Mouse (Mus musculus) stomach, embryonic 15.5 days (tissue): ENCODE results near the gene Gm21762. TPM values are rescaled to one million over a fixed set of nuclear protein-coding genes. Genes with fewer than 3 reads are reported as not detected.
"Not testable (repeated sequence)": the region's sequence is repeated elsewhere in the genome, so short reads cannot be mapped to it uniquely, and the experiment has no call there.

Experiments used
- ATAC-seq: fragments of 200-750 bp; cut with Nextera tagmentation; 2 replicates; pipeline ENCODE4 v1.8.0; 2017; ENCODE audit warnings: low read depth, moderate number of reproducible peaks, moderate TSS enrichment; ENCODE audit not compliant: insufficient read depth, low FRiP score
- H3K27ac ChIP-seq: fragments of 300-500 bp; sonication (generic); 2 replicates; pipeline ENCODE4 v1.5.1; 2015; ENCODE audit warnings: mild to moderate bottlenecking, inconsistent platforms
- H3K27me3 ChIP-seq: fragments of 300-500 bp; sonication (generic); replicated peaks from 2 replicates; pipeline ENCODE4 v1.6.1; 2015; ENCODE audit warnings: inconsistent platforms
- H3K36me3 ChIP-seq: fragments of 300-500 bp; sonication (generic); 2 replicates; pipeline ENCODE4 v1.6.1; 2015; ENCODE audit warnings: inconsistent platforms
- H3K4me1 ChIP-seq: fragments of 300-500 bp; sonication (generic); 2 replicates; pipeline ENCODE4 v1.6.1; 2015; ENCODE audit warnings: inconsistent platforms
- H3K4me2 ChIP-seq: fragments of 300-500 bp; sonication (generic); 2 replicates; pipeline ENCODE4 v1.6.1; 2015; ENCODE audit warnings: mild to moderate bottlenecking, inconsistent platforms
- H3K4me3 ChIP-seq: fragments of 300-500 bp; sonication (generic); replicated peaks from 2 replicates; pipeline ENCODE4 v1.5.1; 2015; ENCODE audit warnings: inconsistent platforms
- H3K9ac ChIP-seq: fragments of 300-500 bp; sonication (generic); 2 replicates; pipeline ENCODE4 v1.6.1; 2015; ENCODE audit warnings: inconsistent platforms
- H3K9me3 ChIP-seq: fragments of 300-500 bp; sonication (generic); 2 replicates; pipeline ENCODE4 v1.6.1; 2016; ENCODE audit warnings: inconsistent platforms
- WGBS: fragments of 180-500 bp; shearing (Covaris S2); methylation state at CpG from one replicate; pipeline ENCODE4 v1.1.7; 2015; 5-methylcytosine and 5-hydroxymethylcytosine counted together
- polyA plus RNA-seq: library from polyadenylated mRNA; unstranded; fragments of >200 nt; fragmentation: Nextera tagmentation; extraction: Ambion mirVana; gene quantifications from 2 replicates; pipeline ENCODE4 v1.2.1, GENCODE M21; 2015

Gm21762 gene
- not detected in 2 replicates for polyA plus RNA-seq

DNA sequence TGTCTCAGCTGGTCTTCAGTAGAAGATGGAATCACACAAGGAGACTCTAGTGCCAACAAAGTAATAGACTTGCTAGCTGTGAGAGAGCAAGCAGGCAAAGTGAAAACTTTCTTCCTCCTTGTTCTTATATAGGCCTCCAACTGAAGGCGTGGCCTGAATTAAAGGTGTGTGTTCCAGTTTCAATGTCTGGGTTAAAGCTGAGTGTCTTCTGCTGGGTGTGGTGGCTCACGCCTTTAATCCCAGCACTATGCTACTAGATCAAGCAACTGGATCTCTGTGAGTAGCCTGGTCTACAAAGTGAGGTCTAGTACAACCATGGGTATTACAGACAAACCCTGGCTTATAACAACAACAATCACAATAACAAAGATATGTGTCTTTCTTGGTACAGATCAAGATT, at the start of gene Gm21762:
Gene Gm21762 (minus strand): TSS at position 101 of the 400 bp plus-strand sequence.
- H3K4me3 ChIP-seq, H3K36me3 ChIP-seq, H3K27ac ChIP-seq, H3K4me2 ChIP-seq, H3K27me3 ChIP-seq, H3K9me3 ChIP-seq, H3K9ac ChIP-seq, H3K4me1 ChIP-seq, ATAC-seq: not testable (repeated sequence)
- WGBS: no CpG with 5 or more reads among the region's 2 CpGs

DNA sequence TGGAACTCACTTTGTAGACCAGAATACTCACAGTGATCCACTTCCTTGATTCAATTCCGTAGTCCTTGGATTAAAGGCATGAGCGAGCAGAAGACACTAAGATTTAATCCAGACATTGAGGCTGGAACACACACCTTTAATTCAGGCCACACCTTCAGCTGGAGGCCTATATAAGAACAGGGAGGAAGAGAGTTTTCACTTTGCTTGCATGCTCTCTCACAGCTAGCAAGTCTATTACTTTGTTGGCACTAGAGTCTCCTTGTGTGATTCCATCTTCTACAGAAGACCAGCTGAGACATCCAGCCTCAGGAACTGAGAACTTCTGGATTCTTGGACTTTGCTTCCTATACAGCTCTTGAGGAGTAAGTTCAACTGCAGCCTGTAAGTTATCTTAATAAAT, 47.1 kb upstream of the Gm21762 start, which contains the start of gene AF067061:
Gene AF067061 (plus strand): TSS at position 245 of the 400 bp plus-strand sequence.
- ATAC-seq, H3K27me3 ChIP-seq, H3K9me3 ChIP-seq, H3K36me3 ChIP-seq, H3K9ac ChIP-seq, H3K4me2 ChIP-seq, H3K27ac ChIP-seq, H3K4me3 ChIP-seq, H3K4me1 ChIP-seq: not testable (repeated sequence)
- WGBS: 79% methylated on average over 2 of the region's 2 CpGs

DNA sequence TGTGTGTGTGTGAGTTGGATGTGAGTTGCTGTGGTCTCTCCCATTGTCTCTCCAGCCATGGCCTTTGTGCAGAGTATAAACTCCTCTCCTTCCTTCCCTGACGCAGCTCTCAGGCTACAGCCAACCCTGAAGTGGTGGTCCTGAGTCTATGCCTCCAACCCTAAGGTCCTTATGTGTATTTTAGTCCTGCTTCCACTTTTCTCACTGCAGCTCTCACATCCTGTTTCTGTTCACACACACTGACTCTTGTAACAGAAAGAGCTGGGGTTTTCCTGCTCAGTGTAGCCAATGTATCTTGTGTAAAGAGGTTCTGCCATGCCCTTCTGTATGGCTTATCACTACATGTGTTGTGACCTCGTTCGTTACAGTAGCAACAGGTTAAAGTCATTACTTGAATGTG, 44.0 kb upstream of the Gm21762 start:
- 66% methylated on average over 3 of the region's 3 CpGs for WGBS
- not testable (repeated sequence) for ATAC-seq, H3K4me3 ChIP-seq, H3K4me2 ChIP-seq, H3K9me3 ChIP-seq, H3K9ac ChIP-seq, H3K4me1 ChIP-seq, H3K27me3 ChIP-seq, H3K27ac ChIP-seq, H3K36me3 ChIP-seq

DNA sequence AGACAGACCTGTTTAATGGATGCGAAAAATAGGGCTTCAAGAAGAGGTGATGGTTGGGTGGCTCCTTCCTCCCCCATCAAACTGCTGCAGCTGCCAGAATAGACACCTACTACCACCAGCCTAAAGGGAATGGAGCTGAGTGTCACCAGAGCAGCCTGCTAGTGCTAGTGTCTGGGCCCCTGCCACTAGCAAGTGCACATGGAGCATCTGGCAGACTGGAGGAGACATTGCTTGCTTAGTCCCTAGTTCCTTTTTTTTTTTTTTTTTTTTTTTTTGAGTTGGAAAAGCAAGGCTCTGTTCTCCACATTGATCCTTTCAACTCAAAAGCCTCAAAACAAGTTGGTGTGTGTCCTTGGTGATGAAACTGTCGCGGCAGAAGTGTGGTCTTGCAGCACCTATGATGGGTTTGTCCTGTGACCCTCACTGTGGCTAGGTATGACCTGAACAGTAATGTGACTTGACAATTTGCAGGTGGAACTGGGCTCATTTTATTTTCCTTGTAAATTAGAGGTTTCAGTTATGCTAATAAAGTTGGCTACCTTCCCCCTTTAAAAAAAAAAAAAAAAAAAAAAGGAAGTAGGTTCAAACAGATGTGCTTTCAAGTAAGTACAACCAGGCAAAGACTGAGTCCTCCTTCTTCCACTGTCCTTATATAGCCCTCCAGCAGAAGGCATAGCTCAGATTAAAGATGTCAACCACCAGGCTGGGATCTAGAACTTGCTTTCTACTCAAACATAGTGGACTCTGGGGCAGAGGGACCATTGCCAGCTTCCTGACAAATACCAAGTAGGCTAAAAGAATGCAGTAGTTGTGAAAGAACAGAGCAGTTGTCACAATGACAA, 43.3 kb upstream of the Gm21762 start:
- ATAC-seq, H3K4me1 ChIP-seq, H3K9ac ChIP-seq, H3K4me3 ChIP-seq, H3K9me3 ChIP-seq, H3K27ac ChIP-seq, H3K27me3 ChIP-seq, H3K4me2 ChIP-seq, H3K36me3 ChIP-seq: not testable (repeated sequence)
- WGBS: 74% methylated on average over 3 of the region's 3 CpGs

DNA sequence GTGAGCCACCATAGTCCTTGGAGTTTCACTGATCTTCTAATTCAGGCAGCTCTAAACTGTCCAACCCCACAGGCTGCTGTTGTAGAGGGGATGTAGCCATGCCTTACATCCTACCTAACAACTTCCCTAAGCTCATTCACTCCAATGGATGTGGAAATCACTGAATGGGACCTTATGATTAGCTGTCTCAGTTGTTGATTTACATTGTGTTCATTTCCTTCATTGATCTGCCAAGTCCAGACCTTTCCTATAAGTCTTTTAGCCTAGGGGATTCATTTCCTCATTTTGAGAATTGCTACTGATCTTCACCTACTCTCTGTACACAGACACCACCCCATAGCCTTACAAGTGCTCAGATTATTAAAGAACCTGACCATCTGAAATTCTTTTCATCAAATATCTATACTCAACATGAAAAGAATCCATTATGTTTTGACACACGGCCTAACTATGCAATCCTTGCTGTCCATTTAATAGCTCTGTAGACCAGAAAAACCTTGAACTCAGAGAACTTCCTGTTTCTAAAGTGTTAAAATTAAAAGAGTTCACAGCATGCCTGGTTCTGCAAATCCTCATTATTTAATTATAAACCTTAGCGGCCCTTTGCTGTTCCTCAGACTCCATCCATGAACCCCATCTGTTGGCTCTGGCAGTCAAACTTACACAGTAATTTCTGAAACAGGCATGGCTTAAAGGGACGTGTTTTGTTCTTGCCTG, 35.6 kb upstream of the Gm21762 start:
- H3K27ac ChIP-seq: not testable (repeated sequence)
- 83% methylated on average over 2 of the region's 3 CpGs for WGBS

DNA sequence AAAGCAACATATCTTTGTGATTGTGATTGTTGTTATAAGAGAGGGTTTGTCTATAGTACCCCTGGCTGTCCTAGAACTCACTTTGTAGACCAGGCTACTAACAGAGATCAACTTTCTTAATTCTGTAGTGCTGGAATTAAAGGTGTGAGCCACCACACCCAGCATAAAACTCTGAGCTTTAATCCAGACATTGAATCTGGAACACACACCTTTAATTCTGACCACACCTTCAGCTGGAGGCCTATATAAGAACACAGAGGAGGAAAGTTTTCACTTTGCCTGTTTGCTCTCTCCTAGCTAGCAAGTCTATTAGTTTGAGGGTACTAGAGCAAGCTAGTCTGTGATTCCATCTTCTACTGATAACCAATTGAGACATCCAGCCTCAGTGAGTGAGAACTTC, 23.1 kb upstream of the Gm21762 start, which contains the start of gene Gm21731:
Gene Gm21731 (plus strand): TSS at position 301 of the 400 bp plus-strand sequence.
- not testable (repeated sequence) for H3K36me3 ChIP-seq, H3K4me2 ChIP-seq, H3K27ac ChIP-seq, H3K9ac ChIP-seq, ATAC-seq, H3K4me3 ChIP-seq, H3K27me3 ChIP-seq, H3K9me3 ChIP-seq, H3K4me1 ChIP-seq

More for the DNA sequence above, 35.6 kb upstream of the Gm21762 start:
- H3K9me3 ChIP-seq, H3K4me1 ChIP-seq, H3K4me2 ChIP-seq, H3K36me3 ChIP-seq, H3K27me3 ChIP-seq, ATAC-seq, H3K4me3 ChIP-seq, H3K9ac ChIP-seq: not testable (repeated sequence)

DNA sequence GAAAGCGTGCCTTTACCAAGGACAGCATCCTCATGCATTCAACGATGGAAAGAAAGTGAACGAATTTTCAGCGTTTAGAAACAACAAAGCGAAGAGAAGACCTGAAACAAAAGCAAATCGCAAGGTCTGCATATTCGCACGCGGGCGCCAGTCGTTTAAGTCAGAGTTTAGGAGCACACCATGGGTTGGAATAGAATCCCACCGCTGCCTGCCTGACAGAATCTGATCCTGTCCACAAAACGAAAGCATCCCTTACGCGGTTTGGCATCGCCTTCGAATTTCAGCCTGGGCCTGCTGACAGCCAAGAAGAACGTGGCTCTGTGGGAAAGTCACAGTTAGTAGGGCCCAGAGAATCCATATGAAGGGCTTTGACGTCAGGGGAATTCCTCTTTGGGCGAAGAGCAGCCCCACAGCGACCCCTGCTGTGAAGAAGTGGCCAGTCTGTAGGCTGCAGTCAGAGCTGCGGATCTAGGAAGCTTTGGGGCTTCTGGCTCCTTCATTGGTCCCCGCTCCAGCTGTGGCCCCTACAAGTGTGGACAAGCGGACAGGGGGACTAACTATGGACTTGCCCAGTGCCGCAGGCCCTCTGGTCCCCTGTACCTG, 16.8 kb upstream of the Gm21762 start:
- H3K36me3 ChIP-seq, ATAC-seq, H3K4me1 ChIP-seq, H3K27ac ChIP-seq, H3K9ac ChIP-seq, H3K4me3 ChIP-seq, H3K27me3 ChIP-seq, H3K4me2 ChIP-seq, H3K9me3 ChIP-seq: not testable (repeated sequence)
- 74% methylated on average over 13 of the region's 25 CpGs for WGBS

DNA sequence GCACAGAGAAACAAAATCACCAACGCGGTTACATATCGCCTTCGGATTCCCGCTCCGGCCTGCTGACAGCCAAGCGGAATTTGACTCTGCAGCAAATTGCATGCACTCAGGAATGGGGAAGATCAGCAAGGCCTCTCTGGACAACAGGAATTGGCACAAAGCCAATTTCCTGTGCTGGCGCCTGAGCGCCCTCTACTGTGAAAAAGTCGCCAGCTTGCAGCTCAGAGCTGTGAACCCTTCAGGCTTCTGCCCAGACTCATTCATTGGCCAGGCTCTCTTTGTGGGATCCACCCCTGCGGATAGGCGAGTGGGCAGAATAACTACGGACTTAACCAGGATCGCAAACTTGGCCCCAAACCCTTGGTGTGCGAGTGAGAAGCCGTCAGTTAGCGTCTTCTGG, 16.1 kb upstream of the Gm21762 start:
- H3K4me1 ChIP-seq, H3K36me3 ChIP-seq, H3K9ac ChIP-seq, H3K4me3 ChIP-seq, ATAC-seq, H3K9me3 ChIP-seq, H3K27me3 ChIP-seq, H3K4me2 ChIP-seq, H3K27ac ChIP-seq: not testable (repeated sequence)
- 92% methylated on average over 17 of the region's 17 CpGs for WGBS

DNA sequence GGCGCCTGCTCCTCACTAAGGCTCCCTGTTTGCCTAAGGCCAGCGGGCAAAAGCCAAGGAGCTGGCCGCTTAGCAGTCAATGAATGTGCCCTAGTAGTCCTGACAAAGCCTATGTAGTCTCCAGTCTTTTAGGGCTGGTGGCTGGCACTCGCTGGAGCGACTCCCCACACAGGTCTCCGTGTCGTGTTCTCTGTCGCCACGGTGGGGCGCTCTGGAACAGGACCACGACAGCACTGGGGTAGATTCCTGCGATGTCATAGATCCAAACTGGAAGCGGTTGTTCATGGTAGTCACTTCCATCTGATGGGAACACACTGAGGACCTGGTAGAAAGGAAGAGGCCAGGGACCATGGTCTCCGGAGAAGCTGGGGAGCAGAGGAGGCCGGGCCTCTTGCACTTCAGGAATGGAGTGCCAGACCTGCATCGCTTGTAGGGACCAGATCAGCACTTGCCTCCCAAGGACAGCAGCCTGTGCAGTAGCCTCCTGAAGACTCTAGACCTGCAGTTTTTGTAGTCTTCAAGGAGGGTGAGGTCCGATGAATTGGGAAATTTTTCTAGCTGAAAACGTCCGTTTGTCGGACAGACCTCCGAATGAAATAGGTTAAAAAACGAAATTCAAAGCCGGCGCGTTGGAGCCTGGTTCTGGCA, 7.4 kb upstream of the Gm21762 start:
- not testable (repeated sequence) for H3K27me3 ChIP-seq, H3K4me1 ChIP-seq, H3K4me3 ChIP-seq, H3K27ac ChIP-seq, H3K9ac ChIP-seq, H3K9me3 ChIP-seq, H3K36me3 ChIP-seq, ATAC-seq, H3K4me2 ChIP-seq
- 89% methylated on average over 16 of the region's 25 CpGs for WGBS

DNA sequence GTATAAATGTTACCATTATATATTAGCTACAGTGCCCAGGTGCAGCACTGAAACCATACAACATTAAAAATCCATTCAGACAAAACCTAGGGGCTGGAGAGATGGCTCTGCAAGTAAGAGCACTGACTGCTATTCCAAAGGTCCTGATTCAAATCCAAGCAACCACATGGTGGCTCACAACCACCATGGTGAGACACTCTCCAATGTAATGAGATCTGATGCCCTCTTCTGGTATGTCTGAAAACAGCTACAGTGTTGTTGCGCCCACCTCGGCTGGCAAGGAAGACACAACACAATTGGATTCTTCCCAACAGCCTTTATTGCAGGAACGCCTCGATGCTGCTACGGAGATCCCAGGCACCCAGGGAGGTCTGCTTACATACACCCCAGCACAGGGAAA, 5.2 kb upstream of the Gm21762 start:
- not testable (repeated sequence) for H3K27ac ChIP-seq

DNA sequence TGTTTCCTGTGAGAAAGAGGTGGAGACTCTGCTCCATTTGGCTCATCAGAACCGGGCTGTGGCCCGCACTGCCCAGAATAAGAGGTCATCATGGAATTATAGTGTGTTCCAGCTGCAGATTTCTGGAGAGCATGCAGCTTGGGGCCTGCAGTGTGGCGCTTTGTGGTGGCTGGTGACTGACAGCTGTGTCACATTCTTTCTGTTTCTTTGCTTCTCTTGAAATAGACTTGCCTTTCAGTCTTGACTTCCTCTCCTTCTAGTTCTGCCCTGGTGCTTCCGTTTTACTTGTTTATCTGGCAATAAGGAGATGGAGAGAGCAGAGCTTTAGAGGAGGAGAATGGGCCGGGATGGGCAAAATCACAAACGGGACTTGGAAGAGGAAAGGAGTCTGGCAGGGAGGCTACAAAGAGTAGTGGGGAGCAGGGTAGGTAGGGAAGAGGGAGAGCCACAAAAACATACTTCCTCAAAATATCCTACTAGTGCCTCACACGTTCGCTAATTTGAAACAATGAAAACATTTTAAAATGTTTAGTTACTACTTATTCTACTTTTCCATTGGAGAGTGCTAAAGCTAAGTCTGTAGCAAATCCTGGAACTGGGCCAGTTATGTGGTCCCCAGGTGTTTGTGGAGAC, 19.4 kb downstream of the Gm21762 start:
- H3K27ac ChIP-seq, H3K9me3 ChIP-seq, ATAC-seq, H3K27me3 ChIP-seq, H3K4me3 ChIP-seq, H3K4me2 ChIP-seq, H3K36me3 ChIP-seq, H3K9ac ChIP-seq, H3K4me1 ChIP-seq: not testable (repeated sequence)
- 80% methylated on average over 7 of the region's 8 CpGs for WGBS

More for the DNA sequence above, 5.2 kb upstream of the Gm21762 start:
- not testable (repeated sequence) for H3K9me3 ChIP-seq, H3K4me3 ChIP-seq, H3K36me3 ChIP-seq, H3K4me2 ChIP-seq, ATAC-seq, H3K4me1 ChIP-seq, H3K9ac ChIP-seq, H3K27me3 ChIP-seq
- WGBS: 91% methylated on average over 5 of the region's 5 CpGs
